Mouse (Mus musculus) thymus, adult 2 months (tissue): ENCODE data around the gene Emc8. TPM values are rescaled to one million over a fixed set of nuclear protein-coding genes. Genes with fewer than 3 reads are reported as not detected.

Experiments
- DNase-seq: peaks from one replicate; pipeline ENCODE4 v3.0.0; 2021
- H3K27ac ChIP-seq: fragments of 200-500 bp; 2 replicates; pipeline ENCODE4 v1.5.1; 2012; ENCODE audit warnings: low read length, control low read depth; ENCODE audit not compliant: control insufficient read depth, insufficient read depth
- H3K27me3 ChIP-seq: fragments of 200-500 bp; 2 replicates; pipeline ENCODE4 v1.6.1; 2012; ENCODE audit warnings: mild to moderate bottlenecking, low read length, moderate library complexity, mixed read lengths; ENCODE audit not compliant: control insufficient read depth, insufficient read depth
- H3K36me3 ChIP-seq: fragments of 200-500 bp; 2 replicates; pipeline ENCODE4 v1.6.1; 2012; ENCODE audit warnings: mild to moderate bottlenecking, low read length, moderate library complexity; ENCODE audit not compliant: control insufficient read depth, insufficient read depth
- H3K4me1 ChIP-seq: fragments of 200-500 bp; replicated peaks from 2 replicates; pipeline ENCODE4 v1.6.1; 2012; ENCODE audit warnings: low read length; ENCODE audit not compliant: control insufficient read depth, insufficient read depth
- H3K4me3 ChIP-seq: fragments of 200-500 bp; 2 replicates; pipeline ENCODE4 v1.5.1; 2012; ENCODE audit warnings: mild to moderate bottlenecking, low read length, control low read depth, moderate library complexity; ENCODE audit not compliant: control insufficient read depth, insufficient read depth
- CTCF ChIP-seq: fragments of 200-500 bp; IDR thresholded peaks from 2 replicates; pipeline ENCODE4 v1.5.1; 2012; ENCODE audit warnings: mild to moderate bottlenecking, control low read depth, low read length, moderate library complexity, borderline replicate concordance; ENCODE audit not compliant: control insufficient read depth, poor library complexity, insufficient read depth; ENCODE audit errors: extremely low read depth
- POLR2A ChIP-seq: fragments of 200-500 bp; IDR thresholded peaks from 2 replicates; pipeline ENCODE4 v1.6.1; 2012; ENCODE audit warnings: mild to moderate bottlenecking, low read length, control low read depth, moderate library complexity; ENCODE audit not compliant: control insufficient read depth, poor library complexity, insufficient read depth; ENCODE audit errors: extremely low read depth
- WGBS: fragments of 180-500 bp; shearing (Covaris S2); methylation state at CpG from one replicate; pipeline ENCODE4 v1.1.7; 2018; 5-methylcytosine and 5-hydroxymethylcytosine counted together
- polyA plus RNA-seq: library from polyadenylated mRNA; depleted of rRNA; stranded (reverse); fragments of >200 nt; gene quantifications from 2 replicates; pipeline ENCODE4 v1.2.3, GENCODE M21; 2012

The Emc8 gene
- polyA plus RNA-seq, 1 experiment = 175 TPM

- peaks cover 26% of the 10 kb centered on the region for H3K36me3 ChIP-seq
- H3K4me3 ChIP-seq = no peak overlapping the region
- no peak overlapping the region for H3K27ac ChIP-seq
- DNase-seq = no peak
- no peaks in the 10 kb centered on the region for H3K27me3 ChIP-seq
- WGBS = 94% methylated on average over 6 of the region's 6 CpGs
- peaks cover 7% of the 10 kb centered on the region for H3K4me1 ChIP-seq
- TF ChIP-seq CTCF = no peak
- no peak for TF ChIP-seq POLR2A
These were observed 3.4 kb upstream of the Emc8 start for GRCm38 (mm10) chr8:120671775-120672174.

- under 1% methylated on average over 105 of the region's 105 CpGs for WGBS
- Histone ChIP-seq H3K27me3 (no peaks in the 10 kb centered on the region), H3K36me3 (peaks cover 10% of the 10 kb centered on the region), H3K4me3 (peak within 1 kb of the TSS; percentile 93), H3K27ac (0 out of 2 replicates have a peak within 1 kb of the TSS, but pooled peaks have one; percentile 3), H3K4me1 (peaks cover 25% of the 10 kb centered on the region)
- TF ChIP-seq POLR2A (peak; percentile 88), CTCF (0 out of 2 replicates have a peak, but pooled peaks have one; percentile 32)
- DNase-seq = peak; percentile 92
These were observed 606 bp downstream of the Emc8 start, which contains the start of the genes Gm27021 and Cox4i1 for GRCm38 (mm10) chr8:120667561-120668373. Gene Gm27021, minus strand, starts transcription at chr8:120668079. Gene Cox4i1, plus strand, starts transcription at chr8:120668222.

- peaks cover 25% of the 10 kb centered on the region for H3K4me1 ChIP-seq
- H3K36me3 ChIP-seq = peaks cover 1% of the 10 kb centered on the region
- no peaks in the 10 kb centered on the region for H3K27me3 ChIP-seq
- H3K27ac ChIP-seq = no peak overlapping the region
- peak overlapping the region; percentile 93 for H3K4me3 ChIP-seq
- 18% methylated on average over 17 of the region's 17 CpGs for WGBS
- TF ChIP-seq POLR2A (no peak), CTCF (no peak)
- DNase-seq = no peak
These were observed 1.4 kb downstream of the Emc8 start for GRCm38 (mm10) chr8:120666807-120667470.

GRCm38 (mm10) chr8:120665726-120666455 lies 2.5 kb downstream of the Emc8 start:
- TF ChIP-seq POLR2A (no peak), CTCF (no peak)
- Histone ChIP-seq H3K4me1 (peaks cover 25% of the 10 kb centered on the region), H3K27ac (no peak overlapping the region; the same call in 1 of the 2 replicates), H3K4me3 (no peak overlapping the region), H3K36me3 (no peaks in the 10 kb centered on the region; the same call in 1 of the 2 replicates), H3K27me3 (no peaks in the 10 kb centered on the region)
- 87% methylated on average over 3 of the region's 3 CpGs for WGBS
- DNase-seq = no peak

GRCm38 (mm10) chr8:120664566-120664965 lies 3.8 kb downstream of the Emc8 start:
- 53% methylated on average over 6 of the region's 6 CpGs for WGBS
- no peaks in the 10 kb centered on the region for H3K36me3 ChIP-seq
- no peak overlapping the region for H3K27ac ChIP-seq
- TF ChIP-seq CTCF (no peak), POLR2A (no peak)
- H3K27me3 ChIP-seq = no peaks in the 10 kb centered on the region
- no peak for DNase-seq
- H3K4me1 ChIP-seq = peaks cover 25% of the 10 kb centered on the region
- H3K4me3 ChIP-seq = no peak overlapping the region

- WGBS = 96% methylated on average over 8 of the region's 8 CpGs
- Histone ChIP-seq H3K27me3 (no peaks in the 10 kb centered on the region), H3K27ac (no peak overlapping the region), H3K4me1 (no peaks in the 10 kb centered on the region), H3K36me3 (peaks cover 35% of the 10 kb centered on the region), H3K4me3 (no peak overlapping the region)
- DNase-seq = no peak
- TF ChIP-seq CTCF (no peak), POLR2A (no peak)
These were observed 11.0 kb downstream of the Emc8 start for GRCm38 (mm10) chr8:120657415-120657814.
